Mouse (Mus musculus) bone marrow macrophage, adult 2 months (primary cell): ENCODE results near the gene Gm5108. TPM values are rescaled to one million over a fixed set of nuclear protein-coding genes. Genes with fewer than 3 reads are reported as not detected.

Source experiments
- H3K27ac ChIP-seq: 2 replicates; pipeline ENCODE4 v1.5.1; 2012; ENCODE audit warnings: low read depth, low read length; ENCODE audit not compliant: insufficient read depth
- H3K4me1 ChIP-seq: 2 replicates; pipeline ENCODE4 v1.6.1; 2012; ENCODE audit warnings: low read length; ENCODE audit not compliant: control insufficient read depth, insufficient read depth
- H3K4me3 ChIP-seq: 2 replicates; pipeline ENCODE4 v1.5.1; 2012; ENCODE audit warnings: mild to moderate bottlenecking, low read length, moderate library complexity; ENCODE audit not compliant: insufficient read depth
- CTCF ChIP-seq: IDR thresholded peaks from 2 replicates; pipeline ENCODE4 v1.5.1; 2012; ENCODE audit warnings: low read depth, mild to moderate bottlenecking, low read length, moderate library complexity
- POLR2A ChIP-seq: IDR thresholded peaks from 2 replicates; pipeline ENCODE4 v1.6.1; 2012; ENCODE audit warnings: mild to moderate bottlenecking, low read depth, low read length, borderline replicate concordance
- polyA plus RNA-seq: library from polyadenylated mRNA; stranded (reverse); fragments of >200 nt; gene quantifications from 2 replicates; pipeline ENCODE4 v1.2.4, GENCODE M21; 2012; ENCODE audit not compliant: missing spikeins, insufficient read depth, insufficient read length

Gene Gm5108
- polyA plus RNA-seq, 1 experiment = not detected

DNA sequence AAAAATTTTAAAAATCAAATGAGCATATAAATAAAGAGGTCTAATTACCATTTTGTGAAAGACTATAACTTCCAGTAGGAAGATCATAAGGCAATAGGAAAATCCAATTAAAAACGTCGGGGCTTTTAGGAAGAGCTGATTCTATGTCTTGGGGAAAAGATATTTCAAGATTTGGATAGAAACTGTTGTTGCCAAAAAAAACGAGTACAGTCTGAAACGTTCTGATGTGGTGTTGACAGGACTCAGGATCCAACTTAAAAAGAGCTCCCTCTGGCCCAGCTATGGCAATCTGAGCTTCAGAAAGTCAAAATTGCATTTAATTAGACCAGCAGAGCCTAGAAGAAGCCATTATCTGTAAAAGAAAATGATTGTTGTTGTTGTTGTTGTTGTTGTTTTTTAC, 12.6 kb downstream of the Gm5108 start:
- no peak overlapping the region for H3K27ac ChIP-seq
- no peaks in the 10 kb centered on the region for H3K4me1 ChIP-seq
- TF ChIP-seq POLR2A (no peak), CTCF (no peak)
- H3K4me3 ChIP-seq = no peak overlapping the region

GRCm38 (mm10) chr5:67955486-67955885, 14.0 kb downstream of the Gm5108 start:
- no peak overlapping the region for H3K27ac ChIP-seq
- TF ChIP-seq POLR2A (no peak), CTCF (no peak)
- H3K4me3 ChIP-seq = no peak overlapping the region
- H3K4me1 ChIP-seq = no peaks in the 10 kb centered on the region

DNA sequence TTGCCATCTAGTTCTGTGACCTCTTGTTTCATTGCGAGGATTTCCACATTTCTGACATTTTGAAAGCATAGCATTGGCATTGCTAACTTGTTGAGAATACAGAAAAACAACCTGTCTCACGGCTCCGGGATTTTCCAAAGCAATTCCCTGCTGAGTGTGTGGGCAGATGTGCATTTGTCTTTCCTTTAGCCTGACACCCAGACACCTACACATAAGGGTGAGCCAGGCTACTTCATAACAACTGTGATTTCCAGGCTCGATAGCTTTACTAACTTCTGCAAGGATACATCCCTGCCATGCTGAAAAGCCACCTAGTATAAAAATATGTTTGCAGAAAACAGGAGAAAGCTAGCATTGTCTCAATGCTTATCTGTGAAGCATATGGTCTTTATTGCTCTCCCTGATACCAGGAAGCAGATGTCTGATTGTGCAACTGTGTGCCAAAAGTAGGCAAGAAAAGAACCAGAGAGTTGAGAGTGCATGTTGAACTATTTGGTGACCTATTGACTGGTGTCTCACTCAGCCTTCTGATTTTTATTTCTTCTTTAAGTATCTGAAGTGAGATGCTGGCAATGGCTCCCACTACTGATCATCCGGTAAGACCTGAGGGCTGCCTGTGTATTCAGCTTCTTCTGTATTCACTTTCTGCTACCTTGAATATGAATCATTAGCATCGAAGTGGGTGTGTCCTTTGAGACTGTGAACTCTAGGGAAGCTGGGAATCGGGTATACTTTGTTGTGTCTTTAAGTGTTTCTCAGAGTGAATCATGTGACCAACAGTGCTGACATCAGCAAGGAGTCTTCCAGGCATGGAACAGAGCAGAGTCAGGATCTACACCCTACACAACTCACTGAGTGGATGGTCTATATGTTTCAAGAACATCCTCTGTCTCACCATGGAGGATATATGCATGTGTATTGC, 20.5 kb downstream of the Gm5108 start:
- Histone ChIP-seq H3K4me1 (peaks cover 3% of the 10 kb centered on the region; the same call in 1 of the 2 replicates), H3K4me3 (no peak overlapping the region), H3K27ac (no peak overlapping the region)
- no peak for TF ChIP-seq POLR2A
- TF ChIP-seq CTCF = no peak

- TF ChIP-seq POLR2A (no peak), CTCF (no peak)
- H3K27ac ChIP-seq = no peak overlapping the region
- peaks cover 3% of the 10 kb centered on the region; the same call in 1 of the 2 replicates for H3K4me1 ChIP-seq
- no peak overlapping the region for H3K4me3 ChIP-seq
Measured at GRCm38 (mm10) chr5:67969536-67969935, 28.1 kb downstream of the Gm5108 start.

- Histone ChIP-seq H3K4me3 (no peak overlapping the region), H3K4me1 (no peaks in the 10 kb centered on the region), H3K27ac (no peak overlapping the region)
- TF ChIP-seq POLR2A (no peak), CTCF (no peak)
Measured at GRCm38 (mm10) chr5:67981946-67982526, 40.6 kb downstream of the Gm5108 start.

DNA sequence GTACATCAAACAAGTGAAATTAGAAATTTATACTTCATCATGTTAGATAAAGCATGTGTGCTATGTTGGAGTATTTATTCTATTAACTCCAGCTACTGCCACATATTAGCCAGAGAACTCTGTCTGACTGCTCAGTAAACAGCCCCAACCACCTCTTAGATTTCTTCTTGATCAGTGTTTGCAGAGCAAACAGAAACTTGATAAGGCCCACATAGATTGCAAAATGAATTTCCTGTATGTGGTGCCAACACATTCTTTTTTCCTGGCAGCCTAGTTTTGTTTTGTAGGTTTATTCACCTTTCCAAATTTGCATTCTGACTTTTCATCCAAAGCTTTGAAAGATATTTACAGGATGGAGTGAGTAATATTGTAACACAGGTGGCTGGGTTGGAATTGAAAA, 49.0 kb downstream of the Gm5108 start:
- TF ChIP-seq CTCF (no peak), POLR2A (no peak)
- H3K27ac ChIP-seq = no peak overlapping the region
- H3K4me3 ChIP-seq = no peak overlapping the region
- H3K4me1 ChIP-seq = no peaks in the 10 kb centered on the region

GRCm38 (mm10) chr5:68002611-68003010, 61.1 kb downstream of the Gm5108 start:
- H3K4me1 ChIP-seq = no peaks in the 10 kb centered on the region
- H3K4me3 ChIP-seq = no peak overlapping the region
- TF ChIP-seq POLR2A (no peak), CTCF (no peak)
- H3K27ac ChIP-seq = no peak overlapping the region

DNA sequence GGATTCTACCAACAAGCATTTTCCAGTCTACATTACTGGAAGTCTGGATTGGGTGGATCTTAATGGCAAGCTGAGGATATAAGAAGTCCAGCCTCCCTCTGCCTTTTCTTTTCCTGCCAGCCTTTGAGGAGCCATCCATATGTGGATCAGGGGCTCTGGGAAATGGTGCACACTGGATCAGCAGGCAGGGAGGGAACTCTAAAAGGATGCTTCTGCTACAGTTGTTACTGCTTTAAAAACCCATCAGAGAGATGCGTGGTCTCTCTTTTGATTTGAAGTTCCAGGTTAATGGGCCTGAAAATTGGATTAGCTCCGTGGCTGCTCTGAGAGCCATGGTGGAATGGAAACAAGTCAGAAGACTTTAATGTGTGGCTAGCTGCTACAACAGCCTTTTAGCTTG, 62.4 kb downstream of the Gm5108 start:
- Histone ChIP-seq H3K27ac (no peak overlapping the region), H3K4me1 (no peaks in the 10 kb centered on the region), H3K4me3 (no peak overlapping the region)
- TF ChIP-seq POLR2A = no peak
- TF ChIP-seq CTCF = no peak

DNA sequence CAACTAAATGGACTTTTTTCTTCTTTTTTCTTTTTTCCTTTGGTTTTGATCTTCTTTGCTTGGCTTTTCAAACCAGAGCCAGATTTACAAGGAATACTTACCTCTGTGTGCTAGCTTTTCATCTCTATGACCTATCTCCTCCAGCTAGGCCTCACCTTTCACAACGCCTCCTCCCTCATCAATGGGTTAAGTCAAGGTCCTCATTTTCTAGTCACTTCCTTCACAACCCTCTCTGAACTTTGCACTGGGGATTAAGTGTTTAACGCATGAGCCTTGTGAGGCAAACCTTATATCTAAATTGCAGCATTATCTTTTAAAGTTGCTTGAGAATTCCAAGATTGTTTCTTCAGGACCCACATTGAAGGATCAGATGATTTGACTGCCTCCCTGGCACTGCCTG, 63.0 kb downstream of the Gm5108 start:
- TF ChIP-seq CTCF = no peak
- TF ChIP-seq POLR2A = no peak

DNA sequence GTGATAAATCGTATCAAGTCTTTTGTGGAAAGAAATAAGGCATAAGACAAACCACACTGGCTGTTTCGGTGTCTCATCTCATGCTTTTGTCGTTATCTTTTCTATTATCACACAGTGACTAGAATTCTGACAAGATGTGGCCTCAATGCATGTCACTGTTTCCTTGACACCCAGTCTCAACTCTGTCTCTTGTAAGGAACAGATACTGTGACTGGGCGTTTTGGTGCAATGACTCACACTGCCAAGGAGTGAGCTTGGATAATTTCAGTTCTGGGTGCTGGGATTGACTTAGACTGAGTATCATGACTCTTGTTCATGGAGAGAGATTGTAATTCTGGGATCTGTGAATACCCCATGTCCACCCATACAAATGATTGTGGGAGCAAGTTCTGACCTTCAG, 65.6 kb downstream of the Gm5108 start:
- no peak overlapping the region for H3K4me3 ChIP-seq
- no peak overlapping the region for H3K27ac ChIP-seq
- no peaks in the 10 kb centered on the region for H3K4me1 ChIP-seq
- TF ChIP-seq CTCF (no peak), POLR2A (no peak)

More for the DNA sequence above, 63.0 kb downstream of the Gm5108 start:
- no peaks in the 10 kb centered on the region for H3K4me1 ChIP-seq
- no peak overlapping the region for H3K4me3 ChIP-seq
- no peak overlapping the region for H3K27ac ChIP-seq

- no peaks in the 10 kb centered on the region for H3K4me1 ChIP-seq
- no peak overlapping the region for H3K27ac ChIP-seq
- no peak overlapping the region for H3K4me3 ChIP-seq
- TF ChIP-seq POLR2A (no peak), CTCF (no peak)
Measured at GRCm38 (mm10) chr5:68011569-68011968, 70.1 kb downstream of the Gm5108 start.
